Mouse (Mus musculus): ENCODE data around the gene Usp7. TPM values are rescaled to one million over a fixed set of nuclear protein-coding genes. Genes with fewer than 3 reads are reported as not detected.
"Not testable (repeated sequence)": the region's sequence is repeated elsewhere in the genome, so short reads cannot be mapped to it uniquely, and the experiment has no call there.

Usp7 gene
- polyA plus RNA-seq, 1 experiment from 2014 or later = 45.4 TPM

DNA sequence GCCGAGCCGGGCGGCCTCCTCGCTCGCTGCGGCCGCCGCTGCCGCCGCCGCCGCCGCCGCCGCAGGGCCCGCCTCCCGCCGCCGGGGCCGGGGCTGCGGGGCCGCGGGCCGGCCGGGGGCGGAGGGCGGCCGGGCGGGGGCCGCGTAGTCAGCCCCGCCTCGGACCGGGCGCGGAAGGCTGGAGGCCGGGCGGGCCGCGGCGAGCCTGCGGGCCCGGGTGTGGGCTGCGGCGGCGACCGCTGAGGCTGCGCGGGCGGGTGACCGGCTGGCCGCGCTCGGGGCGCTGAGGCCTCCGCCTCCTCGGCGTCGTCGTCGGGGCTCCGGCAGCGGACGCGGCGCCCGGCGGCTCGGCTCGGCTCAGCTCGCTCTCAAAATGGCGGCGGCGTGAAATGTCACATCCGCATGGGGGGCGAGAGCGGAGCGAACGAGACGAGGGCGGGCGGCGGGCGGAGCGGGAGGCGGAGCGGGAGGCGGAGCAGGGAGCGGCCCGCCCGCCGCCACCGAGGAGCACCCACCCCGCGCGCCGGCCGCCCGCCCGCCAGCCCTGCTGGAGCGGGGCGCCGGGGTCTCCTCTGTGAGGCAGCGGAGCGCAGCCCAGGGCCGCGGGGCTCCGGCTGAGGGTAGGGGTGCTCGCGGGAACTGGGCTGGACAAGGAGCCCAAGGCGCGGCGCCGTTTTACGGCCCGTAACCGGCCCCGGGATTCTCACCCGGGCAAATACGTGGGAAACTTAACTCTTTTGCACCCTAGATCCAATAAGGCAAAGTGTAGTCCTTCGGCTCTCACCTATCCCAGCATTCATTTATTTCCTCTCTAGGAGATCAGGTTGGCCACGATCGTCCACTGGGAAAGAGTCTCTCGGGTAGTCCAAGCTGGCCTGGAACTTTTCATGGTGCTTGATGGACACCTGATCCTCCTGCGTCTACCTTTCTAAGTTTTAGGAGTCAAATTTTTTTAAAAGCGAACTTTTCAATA lies 53.3 kb downstream of the Usp7 start:
- Histone ChIP-seq H3K4me3 (ENCODE audit: low read depth, low read length) (peak overlapping the region; percentile 98), H3K27me3 (replicated peaks; ENCODE audit: control insufficient read depth, insufficient read depth, low read length) (no peaks in the 10 kb centered on the region), H3K4me2 (ENCODE audit: low read length) (peak overlapping the region; percentile 57), H3K36me3 (ENCODE audit: control insufficient read depth, insufficient read depth, low read length) (no peaks in the 10 kb centered on the region), H3K9me3 (ENCODE audit: control insufficient read depth, low read length) (no peaks in the 10 kb centered on the region), H3K4me1 (replicated peaks; ENCODE audit: control insufficient read depth, insufficient read depth, low read length) (peaks cover 26% of the 10 kb centered on the region), H3K27ac (ENCODE audit: low read depth) (peak overlapping the region; percentile 85), H3K9ac (ENCODE audit: low read length) (peak overlapping the region; percentile 90)
- 2% methylated on average over 59 of the region's 126 CpGs for WGBS
- peak; percentile 92 for DNase-seq (ENCODE audit: low spot score)
- ATAC-seq (replicated peaks; ENCODE audit: low FRiP score, low TSS enrichment, low read depth) = peak; percentile 89

DNA sequence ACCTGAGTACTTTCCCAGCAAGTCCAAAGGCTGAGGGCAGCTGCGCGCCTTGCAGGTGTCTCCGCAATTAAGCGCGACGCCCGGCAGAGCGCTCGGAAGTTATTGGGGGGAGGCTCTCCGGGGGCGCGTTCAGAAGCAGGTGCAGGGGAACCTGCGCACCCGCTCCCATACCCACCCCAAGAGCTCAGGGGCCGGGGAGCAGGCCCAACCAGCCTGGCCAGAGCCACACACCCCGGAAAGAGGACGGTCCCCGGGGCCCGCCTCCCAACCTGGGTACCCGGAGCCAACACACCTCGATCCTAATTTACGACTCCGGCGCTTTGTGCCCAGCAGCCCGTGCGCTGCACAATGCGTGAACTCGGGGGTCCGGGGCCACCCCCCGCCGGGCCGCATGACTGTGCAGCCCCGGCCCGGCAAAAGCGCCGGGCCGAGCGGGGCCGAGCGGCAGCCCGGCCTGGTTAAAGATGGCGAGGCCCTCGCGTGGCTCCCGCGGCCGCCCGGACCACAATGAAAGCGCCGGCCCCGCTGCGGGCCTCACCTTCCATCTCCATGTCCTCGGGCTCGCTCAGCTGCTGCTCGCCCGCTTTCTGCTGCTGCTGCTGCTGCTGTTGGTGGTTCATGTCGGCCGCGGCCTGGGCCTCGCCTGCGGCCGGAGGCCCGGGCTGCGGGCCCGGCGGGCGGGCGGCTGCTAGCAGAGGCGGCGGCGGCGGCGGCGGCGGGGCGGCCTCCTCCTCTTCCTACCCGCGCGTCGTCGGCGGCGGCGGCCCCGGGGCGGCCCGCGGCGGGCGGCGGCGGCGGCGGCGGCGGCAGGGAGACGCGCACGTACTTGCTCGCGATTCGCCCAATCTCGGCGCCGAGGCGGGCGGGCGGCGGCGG lies 54.2 kb downstream of the Usp7 start:
- DNase-seq (ENCODE audit: low spot score) (peak; percentile 74), ATAC-seq (replicated peaks; ENCODE audit: low FRiP score, low TSS enrichment, low read depth) (peak; percentile 37)
- H3K27ac ChIP-seq (ENCODE audit: low read depth) = peak overlapping the region; percentile 85
- peaks cover 26% of the 10 kb centered on the region for H3K4me1 ChIP-seq (replicated peaks; ENCODE audit: control insufficient read depth, insufficient read depth, low read length)
- H3K27me3 ChIP-seq (replicated peaks; ENCODE audit: control insufficient read depth, insufficient read depth, low read length) = no peaks in the 10 kb centered on the region
- peak overlapping the region; percentile 90 for H3K9ac ChIP-seq (ENCODE audit: low read length)
- under 1% methylated on average over 80 of the region's 110 CpGs for WGBS
- peak overlapping the region; percentile 98 for H3K4me3 ChIP-seq (ENCODE audit: low read depth, low read length)
- H3K9me3 ChIP-seq (ENCODE audit: control insufficient read depth, low read length) = no peaks in the 10 kb centered on the region
- peak overlapping the region; percentile 97 for H3K4me2 ChIP-seq (ENCODE audit: low read length)
- no peaks in the 10 kb centered on the region for H3K36me3 ChIP-seq (ENCODE audit: control insufficient read depth, insufficient read depth, low read length)

- ATAC-seq (replicated peaks; ENCODE audit: low FRiP score, low TSS enrichment, low read depth) = peak; percentile 3; the same call in 1 of the 2 replicates
These were observed 54.8 kb downstream of the Usp7 start for GRCm38 (mm10) chr16:8737341-8737665.

GRCm38 (mm10) chr16:8736757-8737156 lies 55.4 kb downstream of the Usp7 start:
- peak overlapping the region; percentile 97 for H3K4me2 ChIP-seq (ENCODE audit: low read length)
- no peaks in the 10 kb centered on the region for H3K9me3 ChIP-seq (ENCODE audit: control insufficient read depth, low read length)
- H3K4me1 ChIP-seq (replicated peaks; ENCODE audit: control insufficient read depth, insufficient read depth, low read length) = peaks cover 26% of the 10 kb centered on the region
- H3K27ac ChIP-seq (ENCODE audit: low read depth) = no peak overlapping the region
- no peaks in the 10 kb centered on the region for H3K36me3 ChIP-seq (ENCODE audit: control insufficient read depth, insufficient read depth, low read length)
- peak overlapping the region; percentile 98 for H3K4me3 ChIP-seq (ENCODE audit: low read depth, low read length)
- 6% methylated on average over 7 of the region's 7 CpGs for WGBS
- peak overlapping the region; percentile 90 for H3K9ac ChIP-seq (ENCODE audit: low read length)
- H3K27me3 ChIP-seq (replicated peaks; ENCODE audit: control insufficient read depth, insufficient read depth, low read length) = no peaks in the 10 kb centered on the region
- DNase-seq (ENCODE audit: low spot score) = no peak
- no peak for ATAC-seq (replicated peaks; ENCODE audit: low FRiP score, low TSS enrichment, low read depth)

More at GRCm38 (mm10) chr16:8737341-8737665, 54.8 kb downstream of the Usp7 start:
- Histone ChIP-seq H3K27me3 (replicated peaks; ENCODE audit: control insufficient read depth, insufficient read depth, low read length) (no peaks in the 10 kb centered on the region), H3K9me3 (ENCODE audit: control insufficient read depth, low read length) (no peaks in the 10 kb centered on the region), H3K4me3 (ENCODE audit: low read depth, low read length) (peak overlapping the region; percentile 98), H3K36me3 (ENCODE audit: control insufficient read depth, insufficient read depth, low read length) (no peaks in the 10 kb centered on the region), H3K4me2 (ENCODE audit: low read length) (peak overlapping the region; percentile 97), H3K4me1 (replicated peaks; ENCODE audit: control insufficient read depth, insufficient read depth, low read length) (peaks cover 26% of the 10 kb centered on the region), H3K9ac (ENCODE audit: low read length) (peak overlapping the region; percentile 90), H3K27ac (ENCODE audit: low read depth) (no peak overlapping the region)
- WGBS = under 1% methylated on average over 11 of the region's 11 CpGs
- DNase-seq (ENCODE audit: low spot score) = no peak

DNA sequence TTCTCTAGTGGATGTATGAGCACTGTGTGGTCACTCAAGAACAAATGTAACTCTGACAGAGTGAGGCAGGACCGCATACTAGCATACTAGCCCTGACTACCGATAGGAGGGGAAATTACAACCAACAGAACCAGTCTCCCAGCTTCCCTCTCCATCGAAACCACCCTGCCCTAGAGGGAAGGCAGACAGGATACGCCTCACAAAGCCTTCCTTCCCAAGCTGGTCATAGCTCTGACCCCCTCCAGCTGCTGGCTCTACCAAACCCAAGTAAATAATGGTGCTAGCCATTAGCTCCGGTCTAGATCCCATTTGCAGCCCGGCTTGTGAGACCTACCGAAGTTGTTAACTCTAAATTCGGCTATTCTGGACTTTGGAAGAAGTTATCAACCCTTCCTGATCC lies 56.1 kb downstream of the Usp7 start:
- WGBS = 17% methylated on average over 8 of the region's 8 CpGs
- no peak overlapping the region for H3K27ac ChIP-seq (ENCODE audit: low read depth)

GRCm38 (mm10) chr16:8734693-8735092 lies 57.4 kb downstream of the Usp7 start:
- WGBS = 84% methylated on average over 4 of the region's 4 CpGs
- peaks cover 32% of the 10 kb centered on the region for H3K4me1 ChIP-seq (replicated peaks; ENCODE audit: control insufficient read depth, insufficient read depth, low read length)

More for the DNA sequence above, 56.1 kb downstream of the Usp7 start:
- H3K4me3 ChIP-seq (ENCODE audit: low read depth, low read length) = peak overlapping the region; percentile 98
- no peaks in the 10 kb centered on the region for H3K36me3 ChIP-seq (ENCODE audit: control insufficient read depth, insufficient read depth, low read length)
- no peak for DNase-seq (ENCODE audit: low spot score)
- no peak for ATAC-seq (replicated peaks; ENCODE audit: low FRiP score, low TSS enrichment, low read depth)
- no peak overlapping the region for H3K9ac ChIP-seq (ENCODE audit: low read length)
- no peaks in the 10 kb centered on the region for H3K27me3 ChIP-seq (replicated peaks; ENCODE audit: control insufficient read depth, insufficient read depth, low read length)
- H3K4me2 ChIP-seq (ENCODE audit: low read length) = peak overlapping the region; percentile 97
- H3K9me3 ChIP-seq (ENCODE audit: control insufficient read depth, low read length) = no peaks in the 10 kb centered on the region
- peaks cover 26% of the 10 kb centered on the region for H3K4me1 ChIP-seq (replicated peaks; ENCODE audit: control insufficient read depth, insufficient read depth, low read length)

DNA sequence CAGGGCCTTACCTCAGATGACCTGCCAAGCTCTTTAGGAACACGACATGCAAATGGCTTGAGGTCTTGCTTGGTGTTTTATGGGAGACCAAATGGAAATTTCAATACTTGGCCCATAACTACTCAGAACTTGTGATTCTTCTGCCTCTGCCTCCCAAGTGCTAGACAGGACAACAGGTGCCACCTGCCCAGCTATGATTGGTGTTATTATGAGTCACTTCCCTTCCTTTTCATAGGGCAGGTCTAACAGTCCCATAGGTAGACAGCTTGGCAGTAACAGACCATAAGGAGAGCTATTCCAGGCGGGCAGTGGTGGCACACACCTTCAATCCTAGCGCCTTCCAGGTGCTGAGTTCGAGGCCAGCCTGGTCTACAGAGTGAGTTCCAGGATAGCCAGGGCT lies 58.5 kb downstream of the Usp7 start:
- Histone ChIP-seq H3K4me1 (replicated peaks; ENCODE audit: control insufficient read depth, insufficient read depth, low read length) (peaks cover 32% of the 10 kb centered on the region), H3K4me3 (ENCODE audit: low read depth, low read length) (no peak overlapping the region), H3K9me3 (ENCODE audit: control insufficient read depth, low read length) (no peaks in the 10 kb centered on the region), H3K36me3 (ENCODE audit: control insufficient read depth, insufficient read depth, low read length) (no peaks in the 10 kb centered on the region), H3K27me3 (replicated peaks; ENCODE audit: control insufficient read depth, insufficient read depth, low read length) (no peaks in the 10 kb centered on the region), H3K27ac (ENCODE audit: low read depth) (no peak overlapping the region), H3K9ac (ENCODE audit: low read length) (no peak overlapping the region), H3K4me2 (ENCODE audit: low read length) (no peak overlapping the region)
- ATAC-seq (replicated peaks; ENCODE audit: low FRiP score, low TSS enrichment, low read depth) = no peak
- WGBS = 89% methylated on average over 4 of the region's 4 CpGs
- no peak for DNase-seq (ENCODE audit: low spot score)

More at GRCm38 (mm10) chr16:8734693-8735092, 57.4 kb downstream of the Usp7 start:
- DNase-seq (ENCODE audit: low spot score) (no peak), ATAC-seq (replicated peaks; ENCODE audit: low FRiP score, low TSS enrichment, low read depth) (no peak)
- Histone ChIP-seq H3K4me3 (ENCODE audit: low read depth, low read length) (no peak overlapping the region), H3K27ac (ENCODE audit: low read depth) (no peak overlapping the region), H3K27me3 (replicated peaks; ENCODE audit: control insufficient read depth, insufficient read depth, low read length) (no peaks in the 10 kb centered on the region), H3K9ac (ENCODE audit: low read length) (no peak overlapping the region), H3K9me3 (ENCODE audit: control insufficient read depth, low read length) (no peaks in the 10 kb centered on the region), H3K36me3 (ENCODE audit: control insufficient read depth, insufficient read depth, low read length) (no peaks in the 10 kb centered on the region), H3K4me2 (ENCODE audit: low read length) (no peak overlapping the region)

DNA sequence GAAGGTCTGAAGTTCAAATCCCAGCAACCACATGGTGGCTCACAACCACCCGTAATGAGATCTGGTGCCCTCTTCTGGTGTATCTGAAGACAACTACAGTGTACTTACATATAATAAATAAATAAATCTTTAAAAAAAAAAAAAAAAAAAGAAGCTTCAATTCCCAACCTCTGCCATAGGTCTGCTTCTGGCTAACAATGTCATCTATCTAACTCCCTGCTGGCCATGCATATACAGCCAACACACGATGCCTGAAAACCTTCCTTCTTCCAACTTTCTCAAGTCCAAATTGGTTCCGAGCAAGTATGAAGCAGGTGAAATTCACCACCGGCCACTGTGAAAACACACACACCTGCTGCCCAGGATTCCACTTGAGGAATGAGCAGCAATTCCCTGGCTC lies 59.7 kb downstream of the Usp7 start:
- not testable (repeated sequence) for H3K27me3 ChIP-seq (replicated peaks; ENCODE audit: control insufficient read depth, insufficient read depth, low read length); DNase-seq (ENCODE audit: low spot score); H3K9me3 ChIP-seq (ENCODE audit: control insufficient read depth, low read length); H3K4me2 ChIP-seq (ENCODE audit: low read length); H3K36me3 ChIP-seq (ENCODE audit: control insufficient read depth, insufficient read depth, low read length); H3K4me3 ChIP-seq (ENCODE audit: low read depth, low read length); ATAC-seq (replicated peaks; ENCODE audit: low FRiP score, low TSS enrichment, low read depth); H3K27ac ChIP-seq (ENCODE audit: low read depth); H3K9ac ChIP-seq (ENCODE audit: low read length)
- H3K4me1 ChIP-seq (replicated peaks; ENCODE audit: control insufficient read depth, insufficient read depth, low read length) = peaks cover 32% of the 10 kb centered on the region
- 94% methylated on average over 3 of the region's 4 CpGs for WGBS
